Mouse (Mus musculus): ENCODE data around the gene Drc7.

Drc7 gene

GRCm38 (mm10) chr8:95059812-95060533, 5.1 kb downstream of the Drc7 start:
- DNase-seq = no peak

GRCm38 (mm10) chr8:95064531-95064930, 9.6 kb downstream of the Drc7 start:
- peak; percentile 66 for DNase-seq

- DNase-seq = peak; percentile 33
These were observed 12.7 kb downstream of the Drc7 start for GRCm38 (mm10) chr8:95067582-95067981.

GRCm38 (mm10) chr8:95075504-95075903, 20.6 kb downstream of the Drc7 start:
- DNase-seq = peak; percentile 47

- DNase-seq = peak; percentile 85
These were observed 21.2 kb downstream of the Drc7 start for GRCm38 (mm10) chr8:95076151-95076550.

- DNase-seq = peak; percentile 67
These were observed 23.2 kb downstream of the Drc7 start for GRCm38 (mm10) chr8:95078055-95078454.

- DNase-seq = peak; percentile 53
These were observed 24.4 kb downstream of the Drc7 start for GRCm38 (mm10) chr8:95079305-95079704.

- DNase-seq = peak; percentile 100
These were observed 25.8 kb downstream of the Drc7 start, which contains the start of gene Katnb1 for GRCm38 (mm10) chr8:95080381-95081341. Gene Katnb1 (plus strand): TSS chr8:95081186.

GRCm38 (mm10) chr8:95081650-95082049, 26.7 kb downstream of the Drc7 start:
- DNase-seq = peak; percentile 66

GRCm38 (mm10) chr8:95084261-95084660, 29.4 kb downstream of the Drc7 start:
- DNase-seq = no peak

- no peak for DNase-seq
These were observed 30.0 kb downstream of the Drc7 start for GRCm38 (mm10) chr8:95084744-95085431.

GRCm38 (mm10) chr8:95085432-95086141, 30.7 kb downstream of the Drc7 start:
- peak; percentile 76 for DNase-seq

- no peak for DNase-seq
These were observed 38.7 kb downstream of the Drc7 start for GRCm38 (mm10) chr8:95093574-95093973.

- peak; percentile 50 for DNase-seq
These were observed 44.1 kb downstream of the Drc7 start for GRCm38 (mm10) chr8:95099009-95099408.

GRCm38 (mm10) chr8:95101972-95102371, 47.1 kb downstream of the Drc7 start:
- DNase-seq = no peak

GRCm38 (mm10) chr8:95107306-95107705, 52.4 kb downstream of the Drc7 start:
- DNase-seq = no peak

GRCm38 (mm10) chr8:95112594-95112993, 57.7 kb downstream of the Drc7 start:
- DNase-seq = no peak

- no peak for DNase-seq
These were observed 58.2 kb downstream of the Drc7 start for GRCm38 (mm10) chr8:95113108-95113507.

GRCm38 (mm10) chr8:95113750-95114149, 58.8 kb downstream of the Drc7 start:
- DNase-seq = no peak

- DNase-seq = no peak
These were observed 68.6 kb downstream of the Drc7 start for GRCm38 (mm10) chr8:95123455-95123854.

- no peak for DNase-seq
These were observed 71.6 kb downstream of the Drc7 start for GRCm38 (mm10) chr8:95126497-95126896.

GRCm38 (mm10) chr8:95127658-95128057, 72.8 kb downstream of the Drc7 start:
- no peak for DNase-seq

Data from cerebellum, adult 11-12 months (tissue).